Mouse (Mus musculus) MEL (cell line): ENCODE measurements around the gene 1700067P10Rik. TPM values are rescaled to one million over a fixed set of nuclear protein-coding genes. Genes with fewer than 3 reads are reported as not detected.
A peak's percentile ranks its signal among the peaks of the same experiment; 100 is the strongest.

Experiments used
- DNase-seq: peaks from one replicate; pipeline ENCODE4 v3.0.0; 2011; ENCODE audit warnings: low read depth, low spot score
- H3K27ac ChIP-seq: 2 replicates; pipeline ENCODE4 v1.5.1; 2012; ENCODE audit warnings: low read depth, mild to moderate bottlenecking, control low read depth, low read length, moderate library complexity; ENCODE audit not compliant: control insufficient read depth
- H3K27me3 ChIP-seq, 2 experiments: fragments of 150-350 bp in 1 of 2; sonication (generic) in 1 of 2; 2 replicates each; pipeline ENCODE4 v1.6.1; 2012; ENCODE audit warnings: low read length in 2 of 2, mild to moderate bottlenecking in 2 of 2, improper control_type of control experiment in 1 of 2, moderate library complexity in 1 of 2; ENCODE audit not compliant: insufficient read depth in 2 of 2, control insufficient read depth in 1 of 2
- H3K36me3 ChIP-seq, 2 experiments: 2 replicates each; pipeline ENCODE4 v1.6.1; 2012 to 2014; ENCODE audit warnings: low read length in 2 of 2, improper control_type of control experiment in 1 of 2, inconsistent platforms in 1 of 2, mild to moderate bottlenecking in 1 of 2; ENCODE audit not compliant: insufficient read depth in 2 of 2, control insufficient read depth in 1 of 2
- H3K4me1 ChIP-seq, 2 experiments: fragments of 150-350 bp in 1 of 2; sonication (generic) in 1 of 2; 2 replicates each; pipeline ENCODE4 v1.6.1; 2012; ENCODE audit warnings: low read length in 2 of 2, improper control_type of control experiment in 1 of 2, mild to moderate bottlenecking in 1 of 2; ENCODE audit not compliant: insufficient read depth in 2 of 2, control insufficient read depth in 1 of 2
- H3K4me3 ChIP-seq, 2 experiments: fragments of 150-350 bp in 1 of 2; sonication (generic) in 1 of 2; 2 replicates each; pipeline ENCODE4 v1.5.1; 2012; ENCODE audit warnings: low read depth in 2 of 2, low read length in 2 of 2, mild to moderate bottlenecking in 2 of 2, moderate library complexity in 2 of 2, control low read depth in 1 of 2, improper control_type of control experiment in 1 of 2; ENCODE audit not compliant: control insufficient read depth in 1 of 2, insufficient read depth in 1 of 2
- H3K79me2 ChIP-seq: 2 replicates; pipeline ENCODE4 v1.6.1; 2012; ENCODE audit warnings: mild to moderate bottlenecking, low read length, moderate library complexity; ENCODE audit not compliant: control insufficient read depth, poor library complexity, insufficient read depth
- H3K9ac ChIP-seq: 2 replicates; pipeline ENCODE4 v1.6.1; 2012; ENCODE audit warnings: low read depth, mild to moderate bottlenecking, control low read depth, low read length, moderate library complexity; ENCODE audit not compliant: control insufficient read depth, poor library complexity, severe bottlenecking
- H3K9me3 ChIP-seq: fragments of 150-350 bp; sonication (generic); replicated peaks from 2 replicates; pipeline ENCODE4 v1.6.1; 2012; ENCODE audit warnings: mild to moderate bottlenecking, low read length, improper control_type of control experiment, moderate library complexity; ENCODE audit not compliant: insufficient read depth
- BHLHE40 ChIP-seq: IDR thresholded peaks from 2 replicates; pipeline ENCODE4 v1.6.1; 2012; ENCODE audit warnings: low read depth, mild to moderate bottlenecking, inconsistent platforms, low read length, improper control_type of control experiment, borderline replicate concordance
- CHD1 ChIP-seq: IDR thresholded peaks from 2 replicates; pipeline ENCODE4 v1.6.1; 2012; ENCODE audit warnings: low read depth, mild to moderate bottlenecking, inconsistent platforms, low read length, improper control_type of control experiment
- CHD2 ChIP-seq: IDR thresholded peaks from 2 replicates; pipeline ENCODE4 v1.6.1; 2011; ENCODE audit warnings: low read length, improper control_type of control experiment
- CTCF ChIP-seq, 3 experiments: IDR thresholded peaks in 2 of 3; conservative IDR thresholded peaks in 1 of 3; 2 replicates each; pipeline ENCODE4 v1.5.1; 2011 to 2012; ENCODE audit warnings: low read length in 3 of 3, low read depth in 2 of 3, mild to moderate bottlenecking in 2 of 3, improper control_type of control experiment in 1 of 3, inconsistent platforms in 1 of 3, mixed read lengths in 1 of 3, moderate library complexity in 1 of 3; ENCODE audit not compliant: control insufficient read depth in 1 of 3, insufficient read depth in 1 of 3, poor library complexity in 1 of 3, severe bottlenecking in 1 of 3
- ELF1 ChIP-seq: IDR thresholded peaks from 2 replicates; pipeline ENCODE4 v1.6.1; 2014; ENCODE audit warnings: low read depth, mild to moderate bottlenecking, inconsistent platforms, low read length, improper control_type of control experiment, moderate library complexity
- EP300 ChIP-seq, 2 experiments: IDR thresholded peaks; 2 replicates each; pipeline ENCODE4 v1.6.1; 2011; ENCODE audit warnings: improper control_type of control experiment in 2 of 2, low read length in 2 of 2, low read depth in 1 of 2, mild to moderate bottlenecking in 1 of 2
- GABPA ChIP-seq: IDR thresholded peaks from 2 replicates; pipeline ENCODE4 v1.6.1; 2012; ENCODE audit warnings: low read depth, mild to moderate bottlenecking, inconsistent platforms, low read length, improper control_type of control experiment, moderate library complexity
- MEF2A ChIP-seq: IDR thresholded peaks from 2 replicates; pipeline ENCODE4 v1.6.1; 2014; ENCODE audit warnings: low read depth, mild to moderate bottlenecking, inconsistent platforms, low read length, improper control_type of control experiment; ENCODE audit not compliant: poor library complexity, insufficient replicate concordance, severe bottlenecking; ENCODE audit errors: extremely low read depth
- MXI1 ChIP-seq: IDR thresholded peaks from 2 replicates; pipeline ENCODE4 v1.6.1; 2011; ENCODE audit warnings: mild to moderate bottlenecking, low read depth, low read length, improper control_type of control experiment
- MYC ChIP-seq: IDR thresholded peaks from 2 replicates; pipeline ENCODE4 v1.6.1; 2011; ENCODE audit warnings: low read depth, mild to moderate bottlenecking, low read length, improper control_type of control experiment, moderate library complexity
- NELFE ChIP-seq: IDR thresholded peaks from 2 replicates; pipeline ENCODE4 v1.6.1; 2011; ENCODE audit warnings: low read depth, low read length, improper control_type of control experiment
- POLR2A ChIP-seq, 2 experiments: IDR thresholded peaks; 2 replicates each; pipeline ENCODE4 v1.6.1; 2011 to 2012; ENCODE audit warnings: low read length in 2 of 2, mild to moderate bottlenecking in 2 of 2, control low read depth in 1 of 2, improper control_type of control experiment in 1 of 2, low read depth in 1 of 2, moderate library complexity in 1 of 2; ENCODE audit not compliant: control insufficient read depth in 1 of 2, insufficient read depth in 1 of 2, poor library complexity in 1 of 2
- POLR2AphosphoS2 ChIP-seq: IDR thresholded peaks from 2 replicates; pipeline ENCODE4 v1.6.1; 2011; ENCODE audit warnings: low read length, improper control_type of control experiment
- POLR2AphosphoS5 ChIP-seq: IDR thresholded peaks from 2 replicates; pipeline ENCODE4 v1.6.1; 2012; ENCODE audit warnings: low read depth, borderline replicate concordance, mild to moderate bottlenecking, inconsistent platforms, low read length, moderate library complexity, mixed read lengths
- RAD21 ChIP-seq: IDR thresholded peaks from 2 replicates; pipeline ENCODE4 v1.6.1; 2011; ENCODE audit warnings: mild to moderate bottlenecking, low read depth, low read length, improper control_type of control experiment
- SMC3 ChIP-seq: IDR thresholded peaks from 2 replicates; pipeline ENCODE4 v1.6.1; 2011; ENCODE audit warnings: low read depth, low read length, improper control_type of control experiment
- TCF12 ChIP-seq: IDR thresholded peaks from 2 replicates; pipeline ENCODE4 v1.6.1; 2014; ENCODE audit warnings: low read depth, mild to moderate bottlenecking, inconsistent platforms, low read length, improper control_type of control experiment, moderate library complexity
- USF2 ChIP-seq, 2 experiments: IDR thresholded peaks; 2 replicates each; pipeline ENCODE4 v1.6.1; 2011 to 2012; ENCODE audit warnings: improper control_type of control experiment in 2 of 2, low read length in 2 of 2, borderline replicate concordance in 1 of 2, inconsistent platforms in 1 of 2, low read depth in 1 of 2, mild to moderate bottlenecking in 1 of 2; ENCODE audit not compliant: insufficient read depth in 1 of 2
- ZKSCAN1 ChIP-seq: IDR thresholded peaks from 2 replicates; pipeline ENCODE4 v1.6.1; 2012; ENCODE audit warnings: low read depth, mild to moderate bottlenecking, inconsistent platforms, low read length, improper control_type of control experiment, moderate library complexity
- ZMIZ1 ChIP-seq: IDR thresholded peaks from 2 replicates; pipeline ENCODE4 v1.6.1; 2012; ENCODE audit warnings: low read depth, mild to moderate bottlenecking, inconsistent platforms, low read length, improper control_type of control experiment, moderate library complexity
- polyA plus RNA-seq, 2 experiments: library from polyadenylated mRNA; stranded (reverse) in 1 of 2; unstranded in 1 of 2; fragments of >175 nt in 1 of 2; fragments of >200 nt in 1 of 2; gene quantifications; 2 replicates each; pipeline versions ENCODE4 v1.2.1 to v1.2.4; 2012; ENCODE audit warnings: low replicate concordance in 2 of 2, low read depth in 1 of 2; ENCODE audit not compliant: insufficient read length in 2 of 2, insufficient read depth in 1 of 2, missing spikeins in 1 of 2
- total RNA-seq: library from RNA; depleted of rRNA; stranded (reverse); fragments of 300-350 nt; gene quantifications from 2 replicates; pipeline ENCODE4 v1.2.3, GENCODE M21; 2012

Gene 1700067P10Rik
- total and polyA plus RNA-seq, 3 experiments: not detected

DNA sequence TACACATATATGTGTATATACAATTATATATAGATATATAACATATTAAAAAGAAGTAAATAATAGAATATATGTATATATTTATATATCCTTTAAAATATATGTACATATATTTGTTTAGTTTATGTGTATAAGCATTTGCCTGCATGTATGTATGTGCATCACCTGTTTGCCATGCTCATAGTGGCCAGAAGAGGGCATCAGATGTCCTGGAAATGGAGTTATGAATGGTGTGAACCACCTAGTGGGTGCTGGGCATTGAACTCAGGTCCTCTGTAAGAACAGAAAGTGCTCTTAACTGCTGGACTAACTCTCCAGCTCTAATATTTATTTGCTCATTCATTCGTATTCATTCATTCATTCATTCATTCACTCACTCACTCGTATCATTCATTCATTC lies 35.5 kb upstream of the 1700067P10Rik start:
- H3K27me3 ChIP-seq: no peaks in the 10 kb centered on the region; a peak in 1 of 4 replicates
- H3K9ac ChIP-seq: no peak overlapping the region
- H3K36me3 ChIP-seq: no peaks in the 10 kb centered on the region; a peak in 1 of 4 replicates
- H3K4me1 ChIP-seq: peaks cover 0 to 3% of the 10 kb centered on the region in 2 experiments; a peak in 2 of 4 replicates
- no peak overlapping the region for H3K27ac ChIP-seq
- H3K9me3 ChIP-seq: no peaks in the 10 kb centered on the region
- no peak overlapping the region for H3K4me3 ChIP-seq
- peak; percentile 24 for DNase-seq
- no peaks in the 10 kb centered on the region for H3K79me2 ChIP-seq
- TF ChIP-seq CTCF (IDR thresholded peaks at IDR 0.05 in 2 of 3, conservative IDR thresholded peaks at IDR 0.05 in 1 of 3; ENCODE audit: control insufficient read depth in 1 of 3, insufficient read depth in 1 of 3, low read depth in 2 of 3, low read length in 3 of 3, poor library complexity in 1 of 3, severe bottlenecking in 1 of 3) (peak in 2 of 3 experiments; percentile 7 to 19; a peak in 2 of 6 replicates), CHD2 (no peak)

DNA sequence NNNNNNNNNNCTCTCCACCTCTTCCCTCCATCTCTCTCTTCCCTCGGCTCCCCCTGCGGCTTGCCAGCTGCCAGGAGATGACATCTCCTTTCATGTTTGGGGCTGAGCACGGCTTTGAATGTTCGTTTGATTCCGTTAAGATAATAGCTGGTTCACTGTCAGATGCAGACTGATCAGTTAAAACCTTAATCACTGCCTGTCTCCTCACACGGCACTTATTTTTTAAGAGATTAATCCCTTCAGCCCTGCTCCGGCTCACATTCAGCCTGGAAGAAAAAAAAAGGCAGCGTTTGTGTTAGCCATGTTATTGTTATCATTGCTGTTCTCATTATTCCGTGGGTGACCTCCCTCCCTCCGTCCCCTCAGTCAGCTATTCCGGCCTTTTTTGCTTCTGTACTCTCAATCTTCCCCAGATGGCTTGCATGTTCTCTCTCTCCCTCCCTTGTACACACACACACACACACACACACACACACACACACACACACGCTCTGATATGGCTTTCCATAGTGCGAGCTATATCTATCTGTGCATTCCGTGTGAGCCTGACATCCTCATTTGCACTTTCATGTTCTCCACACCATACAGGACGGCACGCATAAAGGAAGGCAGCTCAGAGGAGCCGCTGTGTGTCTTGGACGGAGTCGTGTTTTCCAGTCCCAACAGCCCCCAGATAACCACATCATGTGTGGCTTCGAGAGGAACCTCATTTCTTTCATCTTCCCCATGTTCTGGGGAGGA lies 33.9 kb upstream of the 1700067P10Rik start:
- DNase-seq: no peak
- no peaks in the 10 kb centered on the region for H3K79me2 ChIP-seq
- no peaks in the 10 kb centered on the region; a peak in 1 of 4 replicates for H3K27me3 ChIP-seq
- H3K4me1 ChIP-seq: peaks cover 0 to 3% of the 10 kb centered on the region in 2 experiments; a peak in 2 of 4 replicates
- no peaks in the 10 kb centered on the region for H3K9me3 ChIP-seq
- no peak overlapping the region for H3K9ac ChIP-seq
- no peak overlapping the region for H3K27ac ChIP-seq
- TF ChIP-seq MXI1 (no peak), BHLHE40 (no peak), USF2 (IDR thresholded peaks at IDR 0.05; ENCODE audit: borderline replicate concordance in 1 of 2, insufficient read depth in 1 of 2, low read depth in 1 of 2, low read length in 2 of 2) (no peak), TCF12 (no peak), SMC3 (no peak), POLR2A (IDR thresholded peaks at IDR 0.05; ENCODE audit: control insufficient read depth in 1 of 2, insufficient read depth in 1 of 2, low read depth in 1 of 2, low read length in 2 of 2, poor library complexity in 1 of 2) (no peak), MYC (no peak), ZMIZ1 (no peak), POLR2AphosphoS5 (no peak), ZKSCAN1 (no peak), CTCF (IDR thresholded peaks at IDR 0.05 in 2 of 3, conservative IDR thresholded peaks at IDR 0.05 in 1 of 3; ENCODE audit: control insufficient read depth in 1 of 3, insufficient read depth in 1 of 3, low read depth in 2 of 3, low read length in 3 of 3, poor library complexity in 1 of 3, severe bottlenecking in 1 of 3) (no peak), NELFE (no peak)
- H3K36me3 ChIP-seq: no peaks in the 10 kb centered on the region; a peak in 1 of 4 replicates
- H3K4me3 ChIP-seq: no peak overlapping the region

GRCm38 (mm10) chr17:48057382-48057781 lies 31.7 kb upstream of the 1700067P10Rik start:
- H3K27me3 ChIP-seq: no peaks in the 10 kb centered on the region; a peak in 1 of 4 replicates
- H3K79me2 ChIP-seq: no peaks in the 10 kb centered on the region
- no peak for TF ChIP-seq CHD1
- TF ChIP-seq CTCF (IDR thresholded peaks at IDR 0.05 in 2 of 3, conservative IDR thresholded peaks at IDR 0.05 in 1 of 3; ENCODE audit: control insufficient read depth in 1 of 3, insufficient read depth in 1 of 3, low read depth in 2 of 3, low read length in 3 of 3, poor library complexity in 1 of 3, severe bottlenecking in 1 of 3): no peak
- no peak for TF ChIP-seq ELF1
- no peak for TF ChIP-seq GABPA
- no peak for TF ChIP-seq MEF2A
- TF ChIP-seq RAD21: no peak
- no peak for TF ChIP-seq EP300 (IDR thresholded peaks at IDR 0.05; ENCODE audit: low read depth in 1 of 2, low read length in 2 of 2)
- no peak for TF ChIP-seq ZKSCAN1
- no peak for TF ChIP-seq USF2 (IDR thresholded peaks at IDR 0.05; ENCODE audit: borderline replicate concordance in 1 of 2, insufficient read depth in 1 of 2, low read depth in 1 of 2, low read length in 2 of 2)
- no peak for TF ChIP-seq POLR2AphosphoS2
- no peak for TF ChIP-seq ZMIZ1
- no peaks in the 10 kb centered on the region for H3K9me3 ChIP-seq
- H3K4me3 ChIP-seq: no peak overlapping the region
- DNase-seq: no peak
- no peak overlapping the region for H3K27ac ChIP-seq
- peaks cover 0 to 3% of the 10 kb centered on the region in 2 experiments; a peak in 2 of 4 replicates for H3K4me1 ChIP-seq
- no peak overlapping the region for H3K9ac ChIP-seq
- no peaks in the 10 kb centered on the region; a peak in 1 of 4 replicates for H3K36me3 ChIP-seq
